Mouse (Mus musculus): ENCODE results near the gene Slc7a7.

- no peak for TF ChIP-seq POLR2A (IDR thresholded peaks at IDR 0.05; ENCODE audit: control insufficient read depth, low read depth, low read length)
- no peak for TF ChIP-seq CTCF (IDR thresholded peaks at IDR 0.05; ENCODE audit: control insufficient read depth, insufficient read depth, insufficient replicate concordance, low read depth, low read length)
These were observed 86.4 kb downstream of the Slc7a7 start for GRCm38 (mm10) chr14:54331178-54331577.

All from testis, adult 2 months (tissue).